Mouse (Mus musculus): ENCODE measurements around the gene Efcab5. TPM values are rescaled to one million over a fixed set of nuclear protein-coding genes. Genes with fewer than 3 reads are reported as not detected.
A peak's percentile ranks its signal among the peaks of the same experiment; 100 is the strongest.
"Not testable (repeated sequence)": the region's sequence is repeated elsewhere in the genome, so short reads cannot be mapped to it uniquely, and the experiment has no call there.

The Efcab5 gene
- polyA plus RNA-seq, 1 experiment from 2014 or later = 0.39 TPM

GRCm38 (mm10) chr11:77128562-77128961 is 60.2 kb downstream of the Efcab5 start:
- no peak overlapping the region for H3K27ac ChIP-seq
- WGBS = 90% methylated on average over 3 of the region's 3 CpGs
- H3K27me3 ChIP-seq = no peaks in the 10 kb centered on the region
- H3K9me3 ChIP-seq (replicated peaks) = no peaks in the 10 kb centered on the region
- H3K4me1 ChIP-seq = no peaks in the 10 kb centered on the region
- no peak for ATAC-seq
- no peak overlapping the region for H3K4me2 ChIP-seq
- no peak overlapping the region for H3K4me3 ChIP-seq
- no peaks in the 10 kb centered on the region for H3K36me3 ChIP-seq (ENCODE audit: poor library complexity, severe bottlenecking)
- no peak overlapping the region for H3K9ac ChIP-seq

- no peaks in the 10 kb centered on the region for H3K4me1 ChIP-seq
- 80% methylated on average over 6 of the region's 6 CpGs for WGBS
- no peaks in the 10 kb centered on the region for H3K9me3 ChIP-seq (replicated peaks)
- H3K9ac ChIP-seq = no peak overlapping the region
- H3K27me3 ChIP-seq = no peaks in the 10 kb centered on the region
- H3K4me2 ChIP-seq = no peak overlapping the region
- no peaks in the 10 kb centered on the region for H3K36me3 ChIP-seq (ENCODE audit: poor library complexity, severe bottlenecking)
- ATAC-seq = no peak
- no peak overlapping the region for H3K4me3 ChIP-seq
- H3K27ac ChIP-seq = no peak overlapping the region
These were observed 77.6 kb downstream of the Efcab5 start for GRCm38 (mm10) chr11:77111141-77111540.

GRCm38 (mm10) chr11:77108442-77108841 is 80.3 kb downstream of the Efcab5 start:
- H3K27ac ChIP-seq = no peak overlapping the region
- H3K9ac ChIP-seq = no peak overlapping the region
- WGBS = 87% methylated on average over 6 of the region's 6 CpGs
- H3K27me3 ChIP-seq = no peaks in the 10 kb centered on the region
- no peaks in the 10 kb centered on the region for H3K36me3 ChIP-seq (ENCODE audit: poor library complexity, severe bottlenecking)
- H3K4me1 ChIP-seq = no peaks in the 10 kb centered on the region
- no peaks in the 10 kb centered on the region for H3K9me3 ChIP-seq (replicated peaks)
- no peak overlapping the region for H3K4me3 ChIP-seq
- H3K4me2 ChIP-seq = no peak overlapping the region
- no peak for ATAC-seq

GRCm38 (mm10) chr11:77107872-77108271 is 80.9 kb downstream of the Efcab5 start:
- not testable (repeated sequence) for H3K9me3 ChIP-seq (replicated peaks); ATAC-seq; H3K4me2 ChIP-seq; H3K27ac ChIP-seq; H3K4me1 ChIP-seq; H3K36me3 ChIP-seq (ENCODE audit: poor library complexity, severe bottlenecking); H3K4me3 ChIP-seq; H3K9ac ChIP-seq; H3K27me3 ChIP-seq
- 80% methylated on average over 12 of the region's 12 CpGs for WGBS

GRCm38 (mm10) chr11:77106961-77107360 is 81.8 kb downstream of the Efcab5 start:
- no peaks in the 10 kb centered on the region for H3K4me1 ChIP-seq
- H3K9me3 ChIP-seq (replicated peaks) = no peaks in the 10 kb centered on the region
- no peak for ATAC-seq
- H3K27ac ChIP-seq = no peak overlapping the region
- H3K4me3 ChIP-seq = no peak overlapping the region
- no peaks in the 10 kb centered on the region for H3K27me3 ChIP-seq
- 93% methylated on average over 6 of the region's 6 CpGs for WGBS
- no peaks in the 10 kb centered on the region for H3K36me3 ChIP-seq (ENCODE audit: poor library complexity, severe bottlenecking)
- H3K4me2 ChIP-seq = no peak overlapping the region
- H3K9ac ChIP-seq = no peak overlapping the region

GRCm38 (mm10) chr11:77100137-77100937 is 88.4 kb downstream of the Efcab5 start:
- peaks cover 3% of the 10 kb centered on the region; the same call in 1 of the 2 replicates for H3K27me3 ChIP-seq
- H3K9ac ChIP-seq = no peak overlapping the region
- no peak overlapping the region for H3K4me3 ChIP-seq
- WGBS = 14% methylated on average over 10 of the region's 10 CpGs
- H3K36me3 ChIP-seq (ENCODE audit: poor library complexity, severe bottlenecking) = no peaks in the 10 kb centered on the region
- ATAC-seq = 0 out of 2 replicates have a peak, but pooled peaks have one; percentile 43
- no peak overlapping the region for H3K27ac ChIP-seq
- H3K4me1 ChIP-seq = no peaks in the 10 kb centered on the region
- H3K4me2 ChIP-seq = no peak overlapping the region
- no peaks in the 10 kb centered on the region for H3K9me3 ChIP-seq (replicated peaks)

- no peak for ATAC-seq
- no peak overlapping the region for H3K4me2 ChIP-seq
- 84% methylated on average over 19 of the region's 19 CpGs for WGBS
- H3K4me3 ChIP-seq = no peak overlapping the region
- no peaks in the 10 kb centered on the region for H3K36me3 ChIP-seq (ENCODE audit: poor library complexity, severe bottlenecking)
- H3K9ac ChIP-seq = no peak overlapping the region
- H3K27ac ChIP-seq = no peak overlapping the region
- H3K27me3 ChIP-seq = peaks cover 3% of the 10 kb centered on the region; the same call in 1 of the 2 replicates
- no peaks in the 10 kb centered on the region for H3K4me1 ChIP-seq
- no peaks in the 10 kb centered on the region for H3K9me3 ChIP-seq (replicated peaks)
These were observed 90.3 kb downstream of the Efcab5 start for GRCm38 (mm10) chr11:77098332-77098972.

GRCm38 (mm10) chr11:77096991-77097390 is 91.8 kb downstream of the Efcab5 start:
- 76% methylated on average over 7 of the region's 7 CpGs for WGBS
- no peak overlapping the region for H3K9ac ChIP-seq
- ATAC-seq = no peak
- peaks cover 3% of the 10 kb centered on the region; the same call in 1 of the 2 replicates for H3K27me3 ChIP-seq
- H3K27ac ChIP-seq = no peak overlapping the region
- H3K4me1 ChIP-seq = 0 out of 2 replicates have a peak, but pooled peaks cover 4% of the 10 kb centered on the region
- H3K4me3 ChIP-seq = no peak overlapping the region
- H3K36me3 ChIP-seq (ENCODE audit: poor library complexity, severe bottlenecking) = no peaks in the 10 kb centered on the region
- H3K4me2 ChIP-seq = no peak overlapping the region
- no peaks in the 10 kb centered on the region for H3K9me3 ChIP-seq (replicated peaks)

- 0 out of 2 replicates have a peak, but pooled peaks cover 4% of the 10 kb centered on the region for H3K4me1 ChIP-seq
- no peak overlapping the region for H3K4me2 ChIP-seq
- ATAC-seq = no peak
- no peak overlapping the region for H3K9ac ChIP-seq
- H3K4me3 ChIP-seq = no peak overlapping the region
- WGBS = 62% methylated on average over 3 of the region's 3 CpGs
- peaks cover 3% of the 10 kb centered on the region; the same call in 1 of the 2 replicates for H3K27me3 ChIP-seq
- H3K9me3 ChIP-seq (replicated peaks) = no peaks in the 10 kb centered on the region
- H3K36me3 ChIP-seq (ENCODE audit: poor library complexity, severe bottlenecking) = no peaks in the 10 kb centered on the region
- no peak overlapping the region for H3K27ac ChIP-seq
These were observed 92.2 kb downstream of the Efcab5 start for GRCm38 (mm10) chr11:77096581-77096980.

- no peak overlapping the region for H3K4me2 ChIP-seq
- no peaks in the 10 kb centered on the region for H3K9me3 ChIP-seq (replicated peaks)
- 0 out of 2 replicates have a peak, but pooled peaks cover 4% of the 10 kb centered on the region for H3K4me1 ChIP-seq
- H3K4me3 ChIP-seq = no peak overlapping the region
- no peak overlapping the region for H3K9ac ChIP-seq
- ATAC-seq = no peak
- no peaks in the 10 kb centered on the region for H3K36me3 ChIP-seq (ENCODE audit: poor library complexity, severe bottlenecking)
- no peak overlapping the region for H3K27ac ChIP-seq
- 67% methylated on average over 9 of the region's 10 CpGs for WGBS
- peaks cover 3% of the 10 kb centered on the region; the same call in 1 of the 2 replicates for H3K27me3 ChIP-seq
These were observed 93.6 kb downstream of the Efcab5 start for GRCm38 (mm10) chr11:77095206-77095605.

GRCm38 (mm10) chr11:77094136-77094535 is 94.6 kb downstream of the Efcab5 start:
- Histone ChIP-seq H3K4me2 (no peak overlapping the region), H3K4me1 (0 out of 2 replicates have a peak, but pooled peaks cover 4% of the 10 kb centered on the region), H3K9ac (no peak overlapping the region), H3K9me3 (replicated peaks) (no peaks in the 10 kb centered on the region), H3K27me3 (peaks cover 3% of the 10 kb centered on the region; the same call in 1 of the 2 replicates), H3K4me3 (no peak overlapping the region), H3K36me3 (ENCODE audit: poor library complexity, severe bottlenecking) (no peaks in the 10 kb centered on the region), H3K27ac (no peak overlapping the region)
- 80% methylated on average over 8 of the region's 8 CpGs for WGBS
- no peak for ATAC-seq

- Histone ChIP-seq H3K9ac (no peak overlapping the region), H3K36me3 (ENCODE audit: poor library complexity, severe bottlenecking) (no peaks in the 10 kb centered on the region), H3K4me3 (peak overlapping the region; percentile 27), H3K9me3 (replicated peaks) (no peaks in the 10 kb centered on the region), H3K4me1 (0 out of 2 replicates have a peak, but pooled peaks cover 4% of the 10 kb centered on the region), H3K27me3 (peaks cover 3% of the 10 kb centered on the region; the same call in 1 of the 2 replicates), H3K4me2 (peak overlapping the region; percentile 56), H3K27ac (no peak overlapping the region)
- ATAC-seq = no peak
- WGBS = 1% methylated on average over 11 of the region's 11 CpGs
These were observed 95.6 kb downstream of the Efcab5 start for GRCm38 (mm10) chr11:77093208-77093607.

Measured in forebrain, embryonic 13.5 days (tissue).